Mouse (Mus musculus): ENCODE data around the gene Dnm3. TPM values are rescaled to one million over a fixed set of nuclear protein-coding genes. Genes with fewer than 3 reads are reported as not detected.

Dnm3 gene
- polyA plus RNA-seq, 1 experiment from 2014 or later = 6.5 TPM

DNA sequence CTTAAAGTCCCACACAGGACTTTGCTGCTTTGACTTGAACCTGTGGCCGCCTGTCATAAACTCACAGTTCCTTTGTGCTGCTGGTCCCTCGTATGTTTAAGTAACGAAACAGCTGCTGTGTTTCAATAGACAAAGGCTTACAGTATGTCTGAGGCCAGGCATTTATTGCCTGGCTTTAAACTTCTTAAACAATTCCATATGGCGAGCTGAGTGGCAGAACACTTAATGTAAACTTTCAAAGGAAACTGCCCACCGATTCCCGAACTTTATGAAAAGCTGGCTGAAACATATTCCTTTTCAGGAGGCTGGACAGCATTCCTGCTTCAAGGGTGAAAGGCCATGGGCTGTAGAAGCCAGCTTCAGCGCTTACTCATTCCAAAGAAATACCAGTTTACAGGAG lies 460.9 kb downstream of the Dnm3 start:
- peak; percentile 53; the same call in 1 of the 2 replicates for ATAC-seq (ENCODE audit: low FRiP score, low TSS enrichment)
- Histone ChIP-seq H3K9ac (ENCODE audit: low read depth, low read length) (no peak overlapping the region), H3K9me3 (ENCODE audit: control insufficient read depth, low read length) (no peaks in the 10 kb centered on the region), H3K36me3 (ENCODE audit: control insufficient read depth, insufficient read depth, low read length) (no peaks in the 10 kb centered on the region), H3K27me3 (ENCODE audit: control insufficient read depth, insufficient read depth, low read length) (no peaks in the 10 kb centered on the region), H3K4me3 (ENCODE audit: low read length) (no peak overlapping the region), H3K4me1 (ENCODE audit: control insufficient read depth, insufficient read depth, low read length) (peaks cover 43% of the 10 kb centered on the region), H3K4me2 (replicated peaks; ENCODE audit: low read depth, low read length) (no peak overlapping the region), H3K27ac (ENCODE audit: low read depth, low read length) (peak overlapping the region; percentile 79)
- WGBS = 15% methylated on average over 7 of the region's 7 CpGs

GRCm38 (mm10) chr1:162015247-162015862 lies 462.5 kb downstream of the Dnm3 start:
- H3K4me3 ChIP-seq (ENCODE audit: low read length) = no peak overlapping the region
- no peak overlapping the region for H3K4me2 ChIP-seq (replicated peaks; ENCODE audit: low read depth, low read length)
- peaks cover 44% of the 10 kb centered on the region for H3K4me1 ChIP-seq (ENCODE audit: control insufficient read depth, insufficient read depth, low read length)
- no peaks in the 10 kb centered on the region for H3K27me3 ChIP-seq (ENCODE audit: control insufficient read depth, insufficient read depth, low read length)
- no peaks in the 10 kb centered on the region for H3K36me3 ChIP-seq (ENCODE audit: control insufficient read depth, insufficient read depth, low read length)
- WGBS = 42% methylated on average over 8 of the region's 8 CpGs
- peak overlapping the region; percentile 79; the same call in 1 of the 2 replicates for H3K27ac ChIP-seq (ENCODE audit: low read depth, low read length)
- ATAC-seq (ENCODE audit: low FRiP score, low TSS enrichment) = 0 out of 2 replicates have a peak, but pooled peaks have one; percentile 56
- no peak overlapping the region for H3K9ac ChIP-seq (ENCODE audit: low read depth, low read length)
- no peaks in the 10 kb centered on the region for H3K9me3 ChIP-seq (ENCODE audit: control insufficient read depth, low read length)

- Histone ChIP-seq H3K9me3 (ENCODE audit: control insufficient read depth, low read length) (no peaks in the 10 kb centered on the region), H3K36me3 (ENCODE audit: control insufficient read depth, insufficient read depth, low read length) (no peaks in the 10 kb centered on the region), H3K9ac (ENCODE audit: low read depth, low read length) (no peak overlapping the region), H3K4me3 (ENCODE audit: low read length) (no peak overlapping the region), H3K27ac (ENCODE audit: low read depth, low read length) (no peak overlapping the region; the same call in 1 of the 2 replicates), H3K27me3 (ENCODE audit: control insufficient read depth, insufficient read depth, low read length) (no peaks in the 10 kb centered on the region), H3K4me2 (replicated peaks; ENCODE audit: low read depth, low read length) (no peak overlapping the region), H3K4me1 (ENCODE audit: control insufficient read depth, insufficient read depth, low read length) (peaks cover 48% of the 10 kb centered on the region)
- WGBS = 77% methylated on average over 4 of the region's 4 CpGs
- ATAC-seq (ENCODE audit: low FRiP score, low TSS enrichment) = no peak
Observed at GRCm38 (mm10) chr1:162013561-162013960, 464.3 kb downstream of the Dnm3 start.

GRCm38 (mm10) chr1:162011523-162012245 lies 466.1 kb downstream of the Dnm3 start:
- no peaks in the 10 kb centered on the region for H3K9me3 ChIP-seq (ENCODE audit: control insufficient read depth, low read length)
- no peak overlapping the region for H3K4me3 ChIP-seq (ENCODE audit: low read length)
- no peaks in the 10 kb centered on the region for H3K36me3 ChIP-seq (ENCODE audit: control insufficient read depth, insufficient read depth, low read length)
- H3K4me2 ChIP-seq (replicated peaks; ENCODE audit: low read depth, low read length) = no peak overlapping the region
- no peaks in the 10 kb centered on the region for H3K27me3 ChIP-seq (ENCODE audit: control insufficient read depth, insufficient read depth, low read length)
- ATAC-seq (ENCODE audit: low FRiP score, low TSS enrichment) = no peak
- H3K27ac ChIP-seq (ENCODE audit: low read depth, low read length) = 0 out of 2 replicates have a peak overlapping the region, but pooled peaks have one; percentile 2
- WGBS = 71% methylated on average over 16 of the region's 16 CpGs
- H3K9ac ChIP-seq (ENCODE audit: low read depth, low read length) = no peak overlapping the region
- H3K4me1 ChIP-seq (ENCODE audit: control insufficient read depth, insufficient read depth, low read length) = peaks cover 44% of the 10 kb centered on the region

DNA sequence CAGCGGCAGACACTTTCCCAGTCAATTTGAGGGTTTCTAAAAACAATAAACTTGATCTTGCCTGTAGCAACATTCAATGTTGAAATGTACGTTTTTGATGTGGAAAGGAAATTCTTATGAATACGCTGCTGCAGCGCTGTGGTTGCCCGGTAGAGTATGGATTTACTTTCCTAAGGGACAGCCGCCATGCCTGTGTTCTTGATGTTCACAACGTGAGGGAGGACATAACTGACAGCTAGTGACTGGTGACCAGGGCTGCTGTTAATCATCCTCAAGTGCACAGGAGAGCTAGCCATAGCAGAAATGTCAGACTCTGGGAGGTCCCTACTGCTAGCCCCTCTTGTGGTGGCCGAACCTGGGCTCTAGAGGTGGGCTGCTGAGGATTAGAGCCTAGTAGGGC lies 468.7 kb downstream of the Dnm3 start:
- 33% methylated on average over 8 of the region's 8 CpGs for WGBS
- Histone ChIP-seq H3K27me3 (ENCODE audit: control insufficient read depth, insufficient read depth, low read length) (no peaks in the 10 kb centered on the region), H3K36me3 (ENCODE audit: control insufficient read depth, insufficient read depth, low read length) (no peaks in the 10 kb centered on the region), H3K4me1 (ENCODE audit: control insufficient read depth, insufficient read depth, low read length) (peaks cover 40% of the 10 kb centered on the region), H3K9me3 (ENCODE audit: control insufficient read depth, low read length) (no peaks in the 10 kb centered on the region), H3K4me3 (ENCODE audit: low read length) (no peak overlapping the region), H3K9ac (ENCODE audit: low read depth, low read length) (peak overlapping the region; percentile 5; the same call in 1 of the 2 replicates), H3K4me2 (replicated peaks; ENCODE audit: low read depth, low read length) (no peak overlapping the region), H3K27ac (ENCODE audit: low read depth, low read length) (peak overlapping the region; percentile 75)
- ATAC-seq (ENCODE audit: low FRiP score, low TSS enrichment) = no peak

GRCm38 (mm10) chr1:162008631-162009067 lies 469.2 kb downstream of the Dnm3 start:
- H3K27ac ChIP-seq (ENCODE audit: low read depth, low read length) = peak overlapping the region; percentile 75
- 18% methylated on average over 8 of the region's 8 CpGs for WGBS
- no peaks in the 10 kb centered on the region for H3K36me3 ChIP-seq (ENCODE audit: control insufficient read depth, insufficient read depth, low read length)
- H3K4me1 ChIP-seq (ENCODE audit: control insufficient read depth, insufficient read depth, low read length) = peaks cover 42% of the 10 kb centered on the region
- no peak for ATAC-seq (ENCODE audit: low FRiP score, low TSS enrichment)
- no peaks in the 10 kb centered on the region for H3K9me3 ChIP-seq (ENCODE audit: control insufficient read depth, low read length)
- peak overlapping the region; percentile 5; the same call in 1 of the 2 replicates for H3K9ac ChIP-seq (ENCODE audit: low read depth, low read length)
- no peak overlapping the region for H3K4me3 ChIP-seq (ENCODE audit: low read length)
- H3K27me3 ChIP-seq (ENCODE audit: control insufficient read depth, insufficient read depth, low read length) = no peaks in the 10 kb centered on the region
- H3K4me2 ChIP-seq (replicated peaks; ENCODE audit: low read depth, low read length) = no peak overlapping the region

GRCm38 (mm10) chr1:162008208-162008607 lies 469.6 kb downstream of the Dnm3 start:
- WGBS = 53% methylated on average over 4 of the region's 4 CpGs

GRCm38 (mm10) chr1:162006109-162006508 lies 471.7 kb downstream of the Dnm3 start:
- Histone ChIP-seq H3K27ac (ENCODE audit: low read depth, low read length) (no peak overlapping the region), H3K36me3 (ENCODE audit: control insufficient read depth, insufficient read depth, low read length) (no peaks in the 10 kb centered on the region), H3K4me3 (ENCODE audit: low read length) (no peak overlapping the region), H3K27me3 (ENCODE audit: control insufficient read depth, insufficient read depth, low read length) (no peaks in the 10 kb centered on the region), H3K4me1 (ENCODE audit: control insufficient read depth, insufficient read depth, low read length) (peaks cover 33% of the 10 kb centered on the region), H3K9me3 (ENCODE audit: control insufficient read depth, low read length) (no peaks in the 10 kb centered on the region), H3K4me2 (replicated peaks; ENCODE audit: low read depth, low read length) (no peak overlapping the region), H3K9ac (ENCODE audit: low read depth, low read length) (no peak overlapping the region)
- no peak for ATAC-seq (ENCODE audit: low FRiP score, low TSS enrichment)
- 53% methylated on average over 9 of the region's 9 CpGs for WGBS

More at GRCm38 (mm10) chr1:162008208-162008607, 469.6 kb downstream of the Dnm3 start:
- Histone ChIP-seq H3K27ac (ENCODE audit: low read depth, low read length) (peak overlapping the region; percentile 75; the same call in 1 of the 2 replicates), H3K9ac (ENCODE audit: low read depth, low read length) (0 out of 2 replicates have a peak overlapping the region, but pooled peaks have one; percentile 18), H3K27me3 (ENCODE audit: control insufficient read depth, insufficient read depth, low read length) (no peaks in the 10 kb centered on the region), H3K9me3 (ENCODE audit: control insufficient read depth, low read length) (no peaks in the 10 kb centered on the region), H3K4me3 (ENCODE audit: low read length) (no peak overlapping the region), H3K36me3 (ENCODE audit: control insufficient read depth, insufficient read depth, low read length) (no peaks in the 10 kb centered on the region), H3K4me2 (replicated peaks; ENCODE audit: low read depth, low read length) (no peak overlapping the region), H3K4me1 (ENCODE audit: control insufficient read depth, insufficient read depth, low read length) (peaks cover 39% of the 10 kb centered on the region)
- ATAC-seq (ENCODE audit: low FRiP score, low TSS enrichment) = no peak

All from kidney, embryonic 14.5 days (tissue).